Mouse (Mus musculus) heart, adult 8-10 months (tissue): Measurements from ENCODE around the gene Cetn3. TPM values are rescaled to one million over a fixed set of nuclear protein-coding genes. Genes with fewer than 3 reads are reported as not detected.

Source experiments
- DNase-seq: peaks from one replicate; pipeline ENCODE4 v3.0.0; 2022; ENCODE audit warnings: low spot score
- total RNA-seq, 4 experiments: library from RNA; stranded (reverse); gene quantifications; 2 replicates each; pipeline ENCODE4 v1.2.4; 2022

Gene Cetn3
- 10 to 100 TPM; 42.4 to 60.0 (median 51.5) TPM for total RNA-seq

DNA sequence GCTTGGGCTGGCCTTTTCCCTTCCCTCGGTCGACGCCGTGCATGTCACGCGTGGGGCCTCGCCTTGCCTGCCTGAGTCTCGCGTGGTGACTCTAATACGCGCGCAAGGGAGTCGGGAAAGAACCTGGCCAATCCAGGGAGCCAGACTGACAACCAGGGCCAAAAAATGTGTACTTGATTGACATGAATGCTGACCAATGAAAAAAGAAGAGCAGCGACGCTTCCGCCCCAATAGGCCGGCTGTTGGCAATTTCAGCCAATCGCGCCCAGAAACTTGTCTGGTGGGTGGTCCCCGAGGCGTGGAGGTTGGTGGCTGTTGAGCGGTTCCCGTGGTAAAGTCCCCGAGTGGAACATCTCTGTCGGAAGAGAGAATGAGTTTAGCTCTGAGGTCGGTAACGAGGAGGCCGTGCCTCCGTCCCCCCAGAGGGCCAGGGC, at the start of gene Cetn3:
Cetn3 (plus strand) TSS at position 107 of the 434 bp plus-strand sequence.
- peak; percentile 96 for DNase-seq

- DNase-seq, result no peak
Observed at GRCm38 (mm10) chr13:81736606-81737005, 46.3 kb upstream of the Cetn3 start.

GRCm38 (mm10) chr13:81740898-81741297, 42.0 kb upstream of the Cetn3 start:
- no peak for DNase-seq

- no peak for DNase-seq
Observed at GRCm38 (mm10) chr13:81743391-81744091, 39.3 kb upstream of the Cetn3 start.

- no peak for DNase-seq
Observed at GRCm38 (mm10) chr13:81744092-81744396, 38.8 kb upstream of the Cetn3 start.

DNA sequence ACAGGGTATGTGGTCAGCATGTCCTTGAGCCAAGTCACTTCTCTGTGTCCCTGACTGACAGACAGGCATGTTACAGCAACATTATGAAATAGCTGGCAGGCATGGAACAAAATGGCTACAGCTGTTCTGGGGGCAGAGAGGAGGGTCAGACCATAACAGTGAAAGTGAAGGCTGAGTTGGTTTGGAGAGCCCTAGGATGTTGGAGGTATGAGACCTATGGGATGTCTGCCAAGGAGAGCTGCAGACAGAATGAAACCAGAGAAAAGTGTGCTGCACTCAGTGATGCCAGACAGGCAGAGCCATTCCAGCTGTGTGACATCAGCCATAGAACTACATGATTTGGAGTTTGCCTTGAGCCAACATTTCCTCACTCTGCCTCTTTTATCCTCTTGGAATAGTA, 28.0 kb upstream of the Cetn3 start:
- DNase-seq, result no peak

DNA sequence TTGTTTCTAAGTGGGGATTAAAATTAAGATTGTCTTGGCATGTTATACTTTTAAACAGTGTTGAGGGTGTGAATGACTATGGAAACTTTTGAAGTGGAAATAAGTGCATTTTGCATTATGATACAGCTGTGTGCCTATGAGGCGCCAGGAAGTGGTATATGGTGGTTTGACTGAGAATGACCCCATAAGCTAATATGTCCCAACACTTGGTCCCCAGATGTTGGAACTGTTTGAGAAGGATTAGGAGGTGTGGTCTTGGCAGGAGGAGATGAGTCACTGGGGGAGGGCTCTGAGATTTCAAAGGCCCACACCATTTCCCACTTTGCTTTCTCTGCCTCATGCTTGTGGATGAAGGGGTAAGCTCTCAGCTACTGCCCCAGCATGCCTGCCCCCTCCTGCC, 27.6 kb upstream of the Cetn3 start:
- no peak for DNase-seq

GRCm38 (mm10) chr13:81757058-81757660, 25.7 kb upstream of the Cetn3 start:
- peak; percentile 13 for DNase-seq

- DNase-seq, result peak; percentile 20
Observed at GRCm38 (mm10) chr13:81760379-81760778, 22.5 kb upstream of the Cetn3 start.

DNA sequence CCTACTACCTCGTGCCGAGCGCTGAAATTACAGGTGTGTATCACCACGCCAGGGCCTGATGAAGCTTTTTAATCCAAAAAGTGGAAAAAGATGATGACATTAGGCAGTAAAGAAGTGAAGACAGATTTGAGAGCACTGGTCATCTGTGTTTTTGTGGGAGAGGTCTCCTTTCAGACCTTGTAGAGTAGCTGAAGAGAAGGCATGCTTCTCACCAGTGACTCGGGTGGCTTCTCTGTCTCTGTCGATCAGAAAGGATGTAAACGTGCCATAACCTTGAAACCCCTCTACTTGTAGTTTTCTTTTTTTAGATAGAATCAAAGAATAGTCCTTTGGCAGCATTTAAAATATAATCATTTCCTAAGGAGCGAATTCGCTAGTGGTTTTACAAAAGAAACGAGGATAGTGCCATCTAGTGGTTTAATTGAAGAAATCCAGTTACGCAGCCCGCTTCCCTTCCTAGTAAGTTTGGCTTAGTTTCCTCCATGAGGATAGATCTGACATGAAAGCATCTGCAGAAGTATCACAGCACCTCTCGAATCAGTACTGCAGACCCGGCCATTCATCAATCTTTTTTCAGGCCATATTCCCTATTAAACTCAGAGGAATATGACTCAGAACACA, 21.2 kb upstream of the Cetn3 start:
- peak; percentile 61 for DNase-seq

DNA sequence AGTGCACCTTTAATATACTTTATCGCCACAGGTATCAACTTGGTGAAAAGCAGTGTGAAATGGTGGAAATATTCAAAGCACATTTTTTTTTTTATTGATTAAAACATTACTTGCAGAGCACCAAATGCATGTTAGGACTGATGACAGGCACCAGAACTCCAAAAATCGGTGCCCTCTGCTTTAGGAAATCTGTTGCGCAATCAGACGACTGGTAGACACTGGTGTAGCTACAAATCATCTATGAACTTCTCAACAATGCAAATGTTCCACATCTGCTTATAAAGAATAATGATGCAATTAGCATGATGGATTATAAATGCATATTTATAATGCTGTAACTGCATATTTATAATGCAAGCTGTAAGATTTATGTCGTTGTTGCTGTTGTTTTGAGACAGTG, 18.7 kb upstream of the Cetn3 start:
- no peak for DNase-seq

DNA sequence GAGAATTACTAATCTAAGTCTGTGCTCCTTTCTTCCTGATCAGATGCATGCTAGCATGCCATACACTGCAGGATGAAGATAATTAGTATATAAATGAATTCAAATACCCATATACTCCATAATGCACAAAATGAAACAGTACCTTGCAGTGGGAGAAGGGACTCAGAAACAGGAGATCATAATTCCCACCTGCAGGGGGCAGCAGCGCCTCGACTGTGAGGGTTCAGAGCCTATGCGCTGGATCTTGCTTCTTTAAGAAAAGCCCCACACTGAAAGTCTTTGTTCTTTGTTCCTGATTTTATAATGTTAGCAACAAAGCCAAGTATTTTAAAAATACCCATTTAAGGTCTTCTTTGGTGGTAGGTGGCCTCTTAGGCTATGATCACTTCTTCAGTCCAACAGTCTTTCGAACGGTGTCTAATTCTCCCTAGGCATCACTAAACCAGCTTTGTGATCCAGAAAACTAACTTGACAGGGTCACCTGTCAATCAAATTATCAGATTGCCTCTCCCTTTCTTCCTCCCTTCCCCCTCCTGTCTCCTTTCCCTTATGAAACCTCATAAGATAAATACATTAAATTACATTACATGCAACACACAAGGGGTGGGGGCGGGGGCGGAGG, 15.7 kb upstream of the Cetn3 start:
- peak; percentile 34 for DNase-seq

- DNase-seq, result no peak
Observed at GRCm38 (mm10) chr13:81776217-81776616, 6.7 kb upstream of the Cetn3 start.

DNA sequence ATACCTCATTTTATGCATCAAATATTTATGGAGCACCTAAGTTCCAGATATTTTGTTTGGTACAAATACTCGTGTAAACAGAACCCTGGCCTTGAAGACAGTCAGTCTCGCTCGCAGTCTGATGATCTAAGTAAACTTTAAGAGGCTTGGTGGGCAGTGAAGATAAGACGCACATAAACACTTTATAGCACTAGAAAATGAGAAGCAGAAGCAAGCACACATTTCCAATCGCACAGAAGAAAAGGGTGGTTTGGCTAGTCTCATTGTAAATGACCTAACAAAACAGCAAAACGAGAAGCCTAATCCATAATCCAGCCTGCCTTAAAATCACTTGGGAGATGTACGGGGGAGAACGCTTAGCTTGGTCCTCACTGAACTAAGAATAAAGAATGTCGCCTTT, 402 bp upstream of the Cetn3 start:
- DNase-seq, result no peak

GRCm38 (mm10) chr13:81783405-81784342, 797 bp downstream of the Cetn3 start:
- DNase-seq, result peak; percentile 97

GRCm38 (mm10) chr13:81785766-81786480, 3.0 kb downstream of the Cetn3 start:
- no peak for DNase-seq

DNA sequence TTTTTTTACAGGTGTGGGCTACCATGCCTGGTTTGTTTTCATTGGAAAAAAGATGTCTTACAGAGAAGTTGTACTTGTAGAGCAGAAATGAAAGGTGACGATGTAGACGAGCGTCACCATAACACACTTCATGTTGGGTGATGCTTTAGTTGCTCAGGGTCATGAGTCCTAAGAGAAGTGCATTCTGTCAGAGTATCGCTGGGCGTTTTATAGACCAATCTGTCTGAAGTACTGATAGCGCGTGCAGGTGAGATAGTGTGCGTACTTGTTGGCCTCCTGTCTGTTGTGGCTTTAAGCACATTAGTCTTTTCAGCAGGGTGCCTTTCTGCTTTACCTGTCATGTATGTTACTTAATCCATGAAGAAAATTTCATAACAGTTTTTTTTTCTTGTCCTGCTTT, 7.3 kb downstream of the Cetn3 start:
- no peak for DNase-seq

- no peak for DNase-seq
Observed at GRCm38 (mm10) chr13:81791861-81792260, 9.0 kb downstream of the Cetn3 start.

- no peak for DNase-seq
Observed at GRCm38 (mm10) chr13:81793850-81794249, 11.0 kb downstream of the Cetn3 start.

DNA sequence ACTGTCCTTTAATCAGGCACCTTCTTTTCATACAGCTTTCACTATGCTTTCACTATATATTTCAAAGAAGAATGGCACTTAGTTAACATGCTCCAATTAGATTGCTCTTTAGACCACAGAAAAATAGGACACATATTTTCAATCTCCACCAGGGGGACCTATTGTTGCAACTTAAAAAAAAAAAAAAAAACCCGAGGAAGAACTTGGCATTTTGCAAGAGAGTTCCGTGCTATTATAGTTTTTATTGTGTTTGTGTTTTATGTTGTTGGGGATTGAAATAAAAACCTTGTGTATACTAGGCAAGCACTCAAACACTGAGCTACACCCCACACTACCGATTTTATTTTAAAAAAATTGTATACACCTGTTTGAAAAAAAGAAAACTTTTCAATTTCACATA, 18.2 kb downstream of the Cetn3 start:
- no peak for DNase-seq

GRCm38 (mm10) chr13:81803713-81804112, 20.8 kb downstream of the Cetn3 start:
- no peak for DNase-seq
